Mouse (Mus musculus) megakaryocyte, embryonic 14.5 days (primary cell): ENCODE data around the gene Gm8453. TPM values are rescaled to one million over a fixed set of nuclear protein-coding genes. Genes with fewer than 3 reads are reported as not detected.
"Not testable (repeated sequence)": the region's sequence is repeated elsewhere in the genome, so short reads cannot be mapped to it uniquely, and the experiment has no call there.

Experiments
- H3K27me3 ChIP-seq: replicated peaks from 2 replicates; pipeline ENCODE3; 2012; ENCODE audit warnings: inconsistent platforms
- H3K36me3 ChIP-seq: replicated peaks from 2 replicates; pipeline ENCODE3; 2012; ENCODE audit warnings: low read length, inconsistent platforms, mixed read lengths
- H3K4me1 ChIP-seq: 2 replicates; pipeline ENCODE4 v1.6.1; 2012; ENCODE audit warnings: inconsistent platforms
- H3K4me3 ChIP-seq: replicated peaks from 2 replicates; pipeline ENCODE3; 2012; ENCODE audit warnings: moderate library complexity, mild to moderate bottlenecking, inconsistent platforms
- H3K9me3 ChIP-seq: 2 replicates; pipeline ENCODE4 v1.6.1; 2012; ENCODE audit warnings: inconsistent platforms
- polyA plus RNA-seq: library from polyadenylated mRNA; stranded (reverse); fragments of >175 nt; gene quantifications from 2 replicates; pipeline ENCODE4 v1.2.3, GENCODE M21; 2012; ENCODE audit warnings: low replicate concordance; ENCODE audit not compliant: insufficient read depth

Gene Gm8453
- polyA plus RNA-seq: not detected in 2 replicates

GRCm38 (mm10) chr7:22229384-22229783, at the start of gene Gm8453:
Gm8453 (minus strand) TSS chr7:22229484.
- H3K36me3 ChIP-seq, H3K4me3 ChIP-seq, H3K27me3 ChIP-seq, H3K9me3 ChIP-seq, H3K4me1 ChIP-seq: not testable (repeated sequence)

DNA sequence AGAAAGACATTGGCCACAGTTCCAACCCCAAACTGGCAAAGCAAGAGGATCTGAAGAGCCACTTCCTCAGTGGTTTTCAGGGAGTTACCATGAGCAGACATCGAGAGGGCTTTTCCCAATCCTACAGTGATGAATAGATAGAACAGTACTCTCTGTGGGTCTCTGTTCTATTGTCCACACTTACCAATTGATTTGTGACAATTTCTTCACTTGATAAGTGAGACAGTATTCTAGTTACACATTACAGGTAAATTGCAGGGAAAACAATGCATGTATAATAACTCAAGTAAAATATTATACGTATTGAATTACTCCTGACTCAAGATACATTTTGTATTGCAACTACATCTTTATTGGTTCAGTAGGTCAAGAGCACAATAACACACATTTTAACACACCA, 28.1 kb downstream of the Gm8453 start, which contains the start of gene Gm8653:
Gene Gm8653 (minus strand): TSS at position 101 of the 400 bp plus-strand sequence.
- not testable (repeated sequence) for H3K4me1 ChIP-seq, H3K4me3 ChIP-seq, H3K36me3 ChIP-seq, H3K9me3 ChIP-seq, H3K27me3 ChIP-seq

- not testable (repeated sequence) for H3K9me3 ChIP-seq, H3K4me1 ChIP-seq, H3K4me3 ChIP-seq, H3K36me3 ChIP-seq, H3K27me3 ChIP-seq
Measured at GRCm38 (mm10) chr7:22189077-22189476, 40.2 kb downstream of the Gm8453 start, which contains the start of gene Vmn1r143. Vmn1r143 (plus strand) TSS chr7:22189377.

Other genes with a start within 250 kb of the Gm8453 start
- gene Vmn1r137, start 234.9 kb downstream of the Gm8453 start, polyA plus RNA-seq: not detected in 2 replicates
- not detected in 2 replicates for gene Vmn1r138, start 200.6 kb downstream of the Gm8453 start, polyA plus RNA-seq
- gene Gm6176, start 173.2 kb downstream of the Gm8453 start, polyA plus RNA-seq: not detected in 2 replicates
- gene Vmn1r139, start 160.4 kb downstream of the Gm8453 start, polyA plus RNA-seq: not detected in 2 replicates
- gene Gm16451, start 111.2 kb downstream of the Gm8453 start, polyA plus RNA-seq: not detected in 2 replicates
- gene Gm10666, start 94.7 kb downstream of the Gm8453 start, polyA plus RNA-seq: not detected in 2 replicates
- not detected in 2 replicates for gene Vmn1r142, start 65.4 kb downstream of the Gm8453 start, polyA plus RNA-seq
- not detected in 2 replicates for gene Vmn1r143, start 40.1 kb downstream of the Gm8453 start, polyA plus RNA-seq
- not detected in 2 replicates for gene Gm8653, start 28.2 kb downstream of the Gm8453 start, polyA plus RNA-seq
- not detected in 2 replicates for gene Gm4187, start 100.2 kb upstream of the Gm8453 start, polyA plus RNA-seq
- gene Gm8660, start 141.6 kb upstream of the Gm8453 start, polyA plus RNA-seq: not detected in 2 replicates
- not detected in 2 replicates for gene Vmn1r148, start 184.1 kb upstream of the Gm8453 start, polyA plus RNA-seq
- gene Vmn1r149, start 208.7 kb upstream of the Gm8453 start, polyA plus RNA-seq: not detected in 2 replicates
- gene Gm10665, start 234.6 kb upstream of the Gm8453 start, polyA plus RNA-seq: not detected in 2 replicates